Mouse (Mus musculus) embryo, embryonic 10.5 days (tissue): ENCODE results near the gene Psme3.

Experiments
- DNase-seq: peaks from one replicate; pipeline ENCODE4 v3.0.0-alpha.2; 2015; ENCODE audit warnings: low spot score

Psme3 gene

DNA sequence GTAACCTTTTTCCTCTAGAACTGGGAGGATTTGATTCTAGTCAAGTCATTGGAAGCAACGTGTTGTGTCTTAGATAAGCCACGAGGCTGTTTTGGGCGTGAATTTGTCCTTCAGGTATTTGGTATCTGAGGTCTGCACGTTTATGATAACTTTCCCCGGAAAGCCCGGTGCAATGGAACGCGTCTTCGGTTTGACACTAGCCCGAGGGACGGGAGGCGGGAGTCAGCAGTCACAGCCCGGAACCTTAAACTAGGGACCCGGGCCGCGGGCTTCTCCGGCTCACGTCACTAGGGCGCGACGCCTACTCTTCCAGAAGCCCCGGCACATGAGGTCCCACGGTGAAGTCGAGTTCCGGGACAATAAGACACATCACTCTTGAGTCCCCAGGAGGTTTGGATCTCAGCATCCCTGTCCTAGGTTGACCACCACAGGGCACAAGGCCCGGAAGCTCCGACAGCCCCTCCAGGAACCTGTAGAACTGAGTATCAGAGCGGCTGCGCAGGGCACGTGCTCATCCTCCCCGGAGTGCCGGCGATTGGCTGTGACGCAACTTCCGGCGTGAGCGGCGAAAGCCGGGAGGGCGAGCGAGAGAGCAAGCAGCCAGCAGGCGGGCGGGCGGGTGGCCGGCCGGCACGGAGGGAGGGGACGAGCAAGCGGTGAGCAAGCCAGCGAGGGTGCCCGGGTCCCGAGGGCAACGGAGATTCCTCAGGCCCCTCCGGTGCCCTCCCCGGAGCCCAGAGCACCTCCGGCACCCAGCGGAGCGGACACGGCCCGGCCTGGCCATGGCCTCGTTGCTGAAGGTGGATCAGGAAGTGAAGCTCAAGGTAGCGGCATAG, at the start of gene Psme3:
Gene Psme3, plus strand, starts transcription at position 549 of the 836 bp plus-strand sequence.
- peak; percentile 95 for DNase-seq

DNA sequence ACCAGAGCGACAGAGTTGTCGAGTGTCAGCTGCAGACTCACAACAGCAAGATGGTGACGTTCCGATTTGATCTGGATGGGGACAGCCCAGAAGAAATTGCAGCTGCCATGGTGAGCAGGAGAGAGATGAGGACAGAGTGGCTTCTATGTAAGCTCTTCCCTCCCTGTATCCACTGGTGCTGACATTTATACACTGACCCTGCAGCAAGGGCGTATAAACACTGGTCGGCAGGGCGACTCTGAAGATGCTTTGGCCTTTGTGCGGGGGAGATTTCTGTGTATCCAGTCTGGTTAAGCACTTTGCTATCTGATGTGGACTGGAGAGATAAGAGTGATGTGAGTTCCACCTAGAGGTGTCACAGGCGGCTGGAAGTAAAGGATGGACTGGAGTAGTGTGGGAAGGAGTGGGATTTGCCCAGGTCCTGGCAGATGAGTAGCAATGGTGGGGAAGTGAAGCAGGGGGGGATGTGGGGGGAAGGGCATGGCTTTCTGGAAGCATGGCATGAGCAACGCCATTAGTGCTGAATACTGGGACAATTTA, 46.4 kb upstream of the Psme3 start:
- DNase-seq, result peak; percentile 62

DNA sequence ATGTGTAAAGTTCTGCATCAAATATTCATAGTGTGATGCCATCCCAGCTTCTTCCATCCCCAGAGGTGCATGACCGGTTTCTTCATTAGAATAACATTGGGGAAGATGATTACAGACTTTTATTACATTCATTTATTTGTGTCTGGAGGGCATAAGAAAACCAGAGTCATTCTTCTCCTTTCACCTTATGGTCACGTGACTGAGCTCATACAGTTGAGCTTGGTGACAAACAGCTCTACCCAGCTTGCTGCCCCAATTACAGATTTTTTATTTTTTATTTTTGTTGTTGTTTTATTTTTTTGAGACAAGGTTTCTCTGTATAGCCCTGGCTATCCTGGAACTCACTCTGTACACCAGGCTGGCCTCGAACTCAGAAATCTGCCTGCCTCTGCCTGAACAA, 43.6 kb upstream of the Psme3 start:
- no peak for DNase-seq

- DNase-seq, result no peak
Observed at GRCm38 (mm10) chr11:101275309-101275708, 40.7 kb upstream of the Psme3 start.

GRCm38 (mm10) chr11:101276319-101277070, 39.5 kb upstream of the Psme3 start:
- no peak for DNase-seq

- no peak for DNase-seq
Observed at GRCm38 (mm10) chr11:101277381-101278222, 38.4 kb upstream of the Psme3 start.

DNA sequence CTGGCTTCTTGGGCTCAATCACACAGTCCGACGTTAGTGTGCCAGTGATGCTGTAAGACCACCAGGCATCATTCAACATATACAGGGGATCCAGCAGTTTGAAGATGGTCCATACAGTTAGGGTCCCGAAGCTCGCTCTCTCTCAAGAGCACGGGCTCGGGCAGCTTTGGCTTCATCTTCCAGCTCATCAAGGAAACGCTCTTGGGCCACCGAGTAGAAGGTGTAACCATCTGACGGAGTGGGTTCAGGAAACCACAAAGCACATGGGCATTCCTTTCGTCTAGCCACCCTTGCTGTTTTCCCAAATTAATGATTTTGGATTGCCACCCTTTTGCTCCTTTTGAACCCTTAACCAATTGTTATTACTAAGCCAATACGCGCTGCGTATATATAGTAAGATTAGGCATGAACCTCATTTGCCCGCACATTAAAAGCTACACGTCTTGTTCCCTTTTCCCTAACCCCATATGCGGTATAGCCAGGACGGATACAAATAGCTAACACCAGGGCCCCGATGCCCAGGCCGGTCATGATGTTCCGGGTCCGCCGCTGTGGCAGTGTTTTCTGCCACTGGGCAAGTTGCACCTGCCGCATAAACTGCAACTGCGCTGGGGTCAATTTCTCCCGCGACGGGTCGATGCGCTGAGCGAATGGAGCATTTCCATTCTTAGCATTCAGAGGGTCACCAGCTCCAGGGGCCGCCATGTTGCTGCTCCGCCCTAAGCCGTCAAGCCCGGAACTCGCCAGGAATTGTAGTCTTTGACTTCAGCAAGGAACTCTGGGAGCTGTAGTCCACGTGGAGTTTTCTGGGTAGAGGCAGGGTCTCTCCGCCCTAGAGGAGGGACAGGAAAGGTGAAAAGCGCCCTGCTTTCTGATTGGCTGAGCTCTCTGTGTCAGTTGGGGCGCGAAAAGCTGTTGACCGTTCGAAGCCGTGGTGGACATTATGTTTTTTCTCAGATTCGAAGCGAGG, 37.5 kb upstream of the Psme3 start, which contains the start of the genes Cntd1 and Coa3:
Gene Cntd1, plus strand, starts transcription at position 790 of the 970 bp plus-strand sequence.
Gene Coa3, minus strand, starts transcription at position 892 of the 970 bp plus-strand sequence.
- peak; percentile 97 for DNase-seq

DNA sequence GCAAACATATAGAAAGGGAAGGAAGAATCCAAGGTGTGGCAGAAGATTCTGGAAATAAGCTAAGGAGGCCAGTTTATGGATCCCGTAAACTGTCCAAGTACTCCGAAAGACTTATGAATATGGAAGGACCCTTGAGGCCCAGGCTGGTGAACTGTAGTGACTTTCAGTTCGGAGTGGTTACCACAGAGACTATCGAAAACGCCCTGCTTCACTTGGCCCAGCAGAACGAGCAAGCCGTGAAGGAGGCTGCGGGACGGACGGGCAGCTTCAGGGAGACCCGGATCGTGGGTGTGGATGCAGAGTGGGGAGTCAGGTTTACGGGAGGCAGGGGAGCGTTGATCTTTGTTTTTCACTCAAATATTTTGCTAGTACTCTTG, 36.8 kb upstream of the Psme3 start:
- DNase-seq, result no peak

DNA sequence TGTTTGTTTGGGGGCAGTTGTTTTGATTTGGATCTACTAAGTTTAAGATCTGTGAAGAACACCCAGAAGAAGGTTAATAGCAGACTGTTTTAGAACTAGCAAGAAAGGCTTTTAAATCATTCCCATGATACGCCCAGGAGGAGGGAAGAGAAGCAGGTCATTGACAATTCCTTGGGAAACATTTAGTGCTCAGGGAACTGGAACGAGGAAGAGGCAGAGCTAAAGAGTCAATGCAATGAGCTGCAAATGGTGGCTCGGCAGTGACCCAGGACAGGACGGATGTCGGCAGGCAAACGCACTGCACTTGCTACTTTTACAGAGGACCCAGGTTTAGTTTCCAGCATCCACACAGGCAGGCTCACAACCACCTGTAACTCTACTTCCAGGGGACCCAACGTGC, 35.2 kb upstream of the Psme3 start:
- DNase-seq, result no peak

GRCm38 (mm10) chr11:101282896-101283295, 33.1 kb upstream of the Psme3 start:
- no peak for DNase-seq

GRCm38 (mm10) chr11:101283805-101284204, 32.2 kb upstream of the Psme3 start:
- no peak for DNase-seq

GRCm38 (mm10) chr11:101287306-101287705, 28.7 kb upstream of the Psme3 start:
- DNase-seq, result no peak

DNA sequence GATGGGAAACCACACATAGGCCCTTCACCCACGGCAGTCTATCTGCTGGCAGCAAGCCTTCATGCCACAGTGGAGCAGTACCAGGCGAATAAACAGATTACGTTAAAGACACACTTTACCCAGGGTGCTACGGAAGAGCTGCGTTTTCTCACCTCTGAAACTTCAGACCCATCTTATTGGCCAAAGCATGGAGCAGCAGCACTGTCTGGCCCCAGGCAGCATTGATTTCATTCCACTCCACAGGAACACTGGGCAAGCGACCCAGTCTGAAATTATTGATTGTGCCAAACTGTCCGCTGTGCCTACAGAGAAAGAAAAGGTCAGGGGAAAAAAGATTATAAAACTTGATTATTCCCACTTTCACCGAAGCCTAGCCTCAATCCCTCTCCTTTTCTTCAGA, 24.8 kb upstream of the Psme3 start:
- DNase-seq, result no peak

DNA sequence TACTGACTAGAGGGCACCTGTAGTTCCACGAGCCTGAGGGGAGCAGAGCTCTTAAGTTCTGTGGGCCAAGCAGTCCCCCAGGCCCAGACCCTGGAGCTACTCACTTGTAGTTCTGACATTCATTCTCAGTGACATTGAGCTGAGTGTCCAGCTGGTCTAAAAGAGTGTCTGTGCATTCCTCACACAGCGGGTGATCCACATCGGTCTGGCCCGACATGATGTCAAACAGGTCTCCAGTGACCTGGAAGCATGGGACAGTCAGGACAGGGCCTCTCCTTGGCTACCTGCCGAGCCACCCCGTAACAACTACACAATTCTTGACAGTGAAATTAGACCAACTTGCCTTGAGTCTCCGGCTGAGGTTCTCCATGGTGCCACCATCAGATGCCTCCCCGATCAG, 20.8 kb upstream of the Psme3 start:
- no peak for DNase-seq

DNA sequence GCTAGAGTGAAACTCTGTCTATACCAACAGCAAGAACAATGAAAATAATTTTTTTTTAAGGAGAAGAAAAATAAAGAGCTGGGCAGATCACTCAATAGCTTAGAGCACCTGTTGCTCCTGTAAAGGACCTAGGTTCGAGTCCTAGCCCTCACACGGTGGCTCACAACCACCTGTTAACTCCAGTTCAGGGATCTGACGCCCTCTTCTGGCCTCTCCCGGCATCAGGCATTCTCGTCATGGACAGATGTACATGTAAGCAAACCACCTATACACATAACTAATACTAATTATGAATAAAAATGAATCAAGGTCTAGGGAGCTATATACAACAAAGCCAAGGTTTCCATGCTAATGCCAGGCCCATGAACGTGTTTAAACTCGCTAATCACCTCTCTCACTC, 15.1 kb upstream of the Psme3 start:
- no peak for DNase-seq

- DNase-seq, result no peak
Observed at GRCm38 (mm10) chr11:101301299-101302003, 14.6 kb upstream of the Psme3 start.

DNA sequence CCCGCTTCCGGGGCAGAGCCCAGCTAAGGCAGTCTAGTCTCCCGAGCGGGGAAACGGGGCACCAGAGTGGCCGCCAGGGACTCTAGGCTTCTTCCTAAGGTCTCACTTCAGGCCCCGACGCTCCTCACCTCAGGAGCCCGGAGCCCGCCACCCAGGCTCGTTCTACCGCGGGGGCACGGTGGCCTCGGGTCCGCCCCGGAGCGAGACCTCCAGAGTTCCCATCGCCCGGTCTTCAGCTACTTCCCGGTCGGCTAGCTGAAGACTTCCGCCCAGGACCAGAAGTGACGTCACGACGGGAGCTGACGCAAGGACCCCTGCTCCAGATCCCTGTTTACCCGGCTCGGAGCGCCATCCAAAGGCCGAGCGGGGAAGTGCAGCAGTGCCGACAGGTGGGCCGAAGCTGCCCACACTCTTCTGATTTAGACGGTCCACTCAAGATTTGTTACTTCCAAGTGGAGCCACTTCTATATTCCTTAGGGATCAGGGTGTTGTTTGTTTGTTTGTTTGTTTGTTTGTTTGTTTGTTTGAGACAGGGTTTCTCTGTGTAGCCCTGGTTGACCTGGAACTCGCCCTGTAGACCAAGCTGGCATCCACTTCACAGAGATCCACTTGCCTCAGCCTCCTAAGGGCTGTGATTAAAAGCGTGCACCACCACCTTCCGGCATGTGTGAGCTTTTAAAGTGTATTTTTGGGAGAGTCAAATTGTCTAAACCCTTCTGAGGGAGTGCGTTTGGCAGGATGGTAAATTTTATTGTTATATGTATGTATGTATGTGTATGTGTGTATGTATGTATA, 13.8 kb upstream of the Psme3 start, which contains the start of gene Becn1:
Gene Becn1, minus strand, starts transcription at position 283 of the 795 bp plus-strand sequence.
- DNase-seq, result peak; percentile 97

- no peak for DNase-seq
Observed at GRCm38 (mm10) chr11:101307744-101308143, 8.3 kb upstream of the Psme3 start.

DNA sequence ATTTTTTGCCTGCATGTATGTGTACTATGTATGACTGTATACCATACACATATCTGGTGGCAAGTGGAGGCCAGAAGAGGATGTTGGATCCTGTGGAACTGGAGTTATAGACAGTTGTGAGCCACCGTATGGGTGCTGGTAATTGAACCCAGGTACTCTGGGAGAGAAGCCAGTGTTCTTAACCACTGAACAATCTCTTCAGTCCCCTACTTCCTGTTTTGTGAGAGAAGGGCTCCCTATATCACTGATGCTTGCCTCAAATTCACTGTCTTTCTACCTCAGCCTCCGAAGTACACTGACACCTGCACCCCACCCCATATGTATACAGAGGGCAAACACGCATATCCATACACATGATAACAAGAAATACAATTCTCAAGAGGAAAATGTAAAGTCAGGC, 4.9 kb upstream of the Psme3 start:
- no peak for DNase-seq
